8 mouse cellular contexts compared by ENCODE assay signal in genomic region chr12:84288461-84288860, GRCm38 (mm10).
DNase-seq lines count a peak whose midpoint lies in the region; ATAC-seq lines count a peak whose summit lies in the region.

No protein-coding gene starts in this region.

- no peak for ATAC-seq in cerebellum, adult (ENCODE audit: insufficient number of reproducible peaks, low FRiP score, low TSS enrichment)

- DNase-seq in cerebellum, adult 9-11 months, result peak; percentile 7
- peak; percentile 21 for DNase-seq in ovary, postnatal 14 days (ENCODE audit: low spot score)
- no peak for DNase-seq in ovary, postnatal 10 days (ENCODE audit: low spot score)
- peak; percentile 58 for DNase-seq in c-Kit-positive CD71-positive TER-119-negative erythroid progenitor cells, embryonic 14.5 days (ENCODE audit: low read depth)
- DNase-seq in induced T-regulatory cell, adult 2 months (ENCODE audit: low read depth), result peak; percentile 57
- DNase-seq in mesoderm, embryonic 11.5 days (ENCODE audit: low read depth, low spot score), result peak; percentile 40
- peak; percentile 19 for DNase-seq in yolk sac, embryonic 10.5 days (ENCODE audit: low spot score)
